Mouse (Mus musculus) urinary bladder, adult 2 months (tissue): Measurements from ENCODE around the gene Gm5615. TPM values are rescaled to one million over a fixed set of nuclear protein-coding genes. Genes with fewer than 3 reads are reported as not detected.

Experiments used
- DNase-seq: peaks from one replicate; pipeline ENCODE4 v3.0.0; 2022; ENCODE audit warnings: low spot score
- polyA plus RNA-seq: library from polyadenylated mRNA; depleted of rRNA; stranded (reverse); fragments of >200 nt; gene quantifications from 2 replicates; pipeline ENCODE4 v1.2.3, GENCODE M21; 2012; rRNA removed

Gene Gm5615
- not detected in 2 replicates for polyA plus RNA-seq

GRCm38 (mm10) chr9:36541863-36542262, at the start of gene Gm5615:
Gm5615 (minus strand) TSS chr9:36541963.
- no peak for DNase-seq

- DNase-seq: no peak
Measured at GRCm38 (mm10) chr9:36582535-36582934, 40.8 kb upstream of the Gm5615 start, which contains the start of gene Gm17689. Gm17689 (minus strand) TSS chr9:36582635.

- DNase-seq: no peak
Measured at GRCm38 (mm10) chr9:36504211-36504610, 37.6 kb downstream of the Gm5615 start.

- no peak for DNase-seq
Measured at GRCm38 (mm10) chr9:36495824-36496223, 45.9 kb downstream of the Gm5615 start.

- no peak for DNase-seq
Measured at GRCm38 (mm10) chr9:36494501-36495220, 47.1 kb downstream of the Gm5615 start.

Other genes with a start within 250 kb of the Gm5615 start
- gene Gm7257, start 110.1 kb downstream of the Gm5615 start, polyA plus RNA-seq: not detected in 2 replicates
- gene Gm9513, start 66.3 kb downstream of the Gm5615 start, polyA plus RNA-seq: not detected in 2 replicates
- gene Gm17689, start 40.7 kb upstream of the Gm5615 start, polyA plus RNA-seq: not detected in 2 replicates
- gene A630095E13Rik, start 101.4 kb upstream of the Gm5615 start, polyA plus RNA-seq: 0.06 and 0.07 TPM in 2 replicates
- gene Acrv1, start 151.3 kb upstream of the Gm5615 start, polyA plus RNA-seq: 0.04 TPM in 1 of 2 replicates, not detected in the other
- gene Chek1, start 185.1 kb upstream of the Gm5615 start, polyA plus RNA-seq: 1.4 and 2.1 TPM in 2 replicates
- 161 and 169 TPM in 2 replicates for gene Stt3a, start 225.7 kb upstream of the Gm5615 start, polyA plus RNA-seq